Mouse (Mus musculus): ENCODE data around the gene Faap20.

DNA sequence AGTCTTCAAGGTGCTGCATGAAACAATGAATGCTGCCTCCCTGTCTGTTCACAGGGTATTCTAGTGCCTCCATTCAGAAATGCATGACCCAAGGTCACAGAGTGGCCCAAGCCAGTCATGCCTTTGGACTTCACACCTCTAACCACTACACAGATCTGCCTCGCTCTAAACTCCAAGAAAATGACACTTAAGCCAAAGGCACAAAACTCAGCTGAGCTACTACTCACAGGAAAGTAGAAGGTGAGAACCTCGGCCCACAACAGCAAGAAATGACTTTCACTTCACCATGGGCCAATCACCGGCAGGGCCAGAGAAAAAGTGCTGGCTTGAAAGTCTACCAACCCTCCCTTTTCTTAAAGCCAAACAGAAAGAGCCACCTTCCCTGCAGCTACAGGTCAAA lies 41.8 kb upstream of the Faap20 start:
- no peak for TF ChIP-seq POLR2A (IDR thresholded peaks at IDR 0.05; ENCODE audit: insufficient read length, low read depth)
- no peak for TF ChIP-seq POLR2AphosphoS2 (IDR thresholded peaks at IDR 0.05; ENCODE audit: insufficient read length, low read depth)

All from myocyte (in vitro differentiated cells).